Mouse (Mus musculus) MEL-GATA-1-ER (cell line): Measurements from ENCODE around the gene Xpc.
A peak's percentile ranks its signal among the peaks of the same experiment; 100 is the strongest.

Experiments
- DNase-seq: peaks from one replicate; pipeline ENCODE4 v3.0.0-alpha.2; 2012; ENCODE audit warnings: low read depth; ENCODE audit errors: extremely low read depth

Xpc gene

DNA sequence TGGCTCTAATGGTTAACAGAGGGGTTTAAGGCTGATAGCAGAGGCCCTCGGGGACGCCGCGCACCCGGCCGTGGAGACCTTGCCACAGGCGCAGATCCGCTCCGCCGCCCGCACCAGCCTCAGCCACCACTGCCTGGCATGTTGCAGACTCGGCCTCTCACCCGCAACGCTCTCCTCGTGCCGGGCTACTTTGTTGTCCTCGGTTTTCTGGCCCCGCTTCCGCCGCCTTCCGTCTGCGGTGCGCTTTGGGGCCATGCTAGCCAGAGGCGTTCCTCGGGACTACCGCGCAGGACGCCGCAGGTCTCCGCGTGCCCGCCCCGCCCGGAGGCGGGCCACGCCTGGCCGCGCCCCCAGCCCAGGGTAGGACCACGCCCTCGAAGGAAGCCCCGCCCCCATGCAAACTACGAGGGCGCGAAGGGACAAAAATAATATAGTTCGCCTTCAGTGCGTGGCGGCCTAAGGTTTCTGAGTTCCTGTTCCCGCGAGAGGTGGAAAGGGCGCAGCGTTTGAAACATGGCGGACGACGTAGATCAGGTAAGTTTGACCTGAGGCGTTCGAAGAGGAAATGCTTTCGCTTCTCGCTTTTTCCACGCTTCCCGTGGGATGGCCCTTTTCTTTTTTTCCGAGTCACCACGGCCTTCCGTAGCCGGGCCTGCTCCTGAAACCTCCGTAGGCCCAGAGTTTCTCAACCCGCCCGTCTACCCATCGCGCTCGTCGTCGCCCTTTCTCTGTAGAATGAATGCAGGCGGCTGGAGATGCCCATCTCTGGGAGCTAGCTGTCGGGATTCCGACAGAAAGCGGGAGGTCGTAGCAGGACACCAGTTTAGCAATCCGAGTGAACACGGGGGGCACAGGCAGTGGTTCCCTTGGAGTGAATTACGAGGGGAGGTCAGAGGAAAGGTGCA lies at the start of gene Xpc, which contains the start of gene Lsm3:
Gene Xpc (minus strand): TSS at position 344 of the 905 bp plus-strand sequence.
Gene Lsm3 (plus strand): TSS at position 384 of the 905 bp plus-strand sequence.
- DNase-seq = peak; percentile 88

GRCm38 (mm10) chr6:91563031-91563430 lies 47.3 kb upstream of the Xpc start:
- no peak for DNase-seq

DNA sequence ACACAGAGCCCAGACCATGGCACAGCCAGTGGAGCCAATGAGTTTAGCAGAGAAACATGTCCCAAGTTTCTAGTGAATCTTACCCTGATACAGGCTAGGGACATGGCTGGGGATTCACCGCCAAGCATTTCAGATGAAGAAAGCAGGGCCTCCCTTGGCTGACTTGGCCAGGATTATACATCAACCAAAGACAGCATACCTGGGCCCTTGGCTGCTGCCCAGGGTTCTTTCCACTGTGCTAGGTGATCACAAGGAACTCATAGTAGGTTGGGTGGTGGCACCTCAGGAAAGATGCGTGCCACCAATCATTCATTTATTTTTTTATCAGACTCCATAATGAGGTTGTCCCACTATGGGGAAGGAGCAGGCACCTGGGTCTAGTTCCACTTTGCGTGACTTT lies 44.5 kb upstream of the Xpc start:
- no peak for DNase-seq

DNA sequence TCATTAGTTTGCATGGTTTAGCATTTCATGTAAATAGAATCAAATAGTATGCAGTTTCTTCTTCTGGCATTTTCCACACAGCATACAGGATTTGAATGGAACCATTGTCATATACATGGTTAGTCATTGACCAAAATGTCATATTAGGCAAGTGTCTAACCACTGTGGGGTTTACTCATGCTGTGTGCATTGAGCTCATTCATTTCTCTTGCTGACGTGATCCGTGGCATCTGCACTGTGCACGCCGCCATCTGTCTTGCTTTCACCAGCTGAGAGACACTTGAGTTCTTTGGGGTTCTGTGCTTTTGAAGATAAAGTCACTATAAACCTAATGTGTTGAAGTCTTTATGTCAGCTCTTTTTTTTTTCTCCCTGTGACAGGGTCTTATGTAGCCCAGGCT lies 43.7 kb upstream of the Xpc start:
- no peak for DNase-seq

GRCm38 (mm10) chr6:91558565-91558964 lies 42.9 kb upstream of the Xpc start:
- no peak for DNase-seq

DNA sequence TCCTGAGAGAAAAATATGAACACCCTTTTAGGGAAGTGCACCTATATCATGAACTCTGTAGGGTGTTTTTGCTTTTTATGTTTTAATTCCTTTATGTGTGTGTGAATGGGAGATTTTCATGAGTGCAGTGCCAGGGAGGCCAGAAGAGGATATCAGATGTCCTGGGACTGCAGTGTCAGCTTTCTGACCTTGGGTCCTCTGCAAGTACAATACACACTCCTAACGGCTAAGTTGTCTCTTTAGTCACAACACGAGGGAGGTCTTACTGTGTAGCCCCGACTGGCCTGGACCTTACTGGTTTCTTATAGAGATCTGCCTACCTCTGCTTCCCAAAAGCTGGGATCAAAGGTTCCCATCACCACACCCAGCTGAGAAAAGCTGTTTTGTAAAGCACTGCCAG lies 37.0 kb upstream of the Xpc start:
- DNase-seq = no peak

- DNase-seq = no peak
Measured at GRCm38 (mm10) chr6:91551671-91552070, 36.0 kb upstream of the Xpc start.

GRCm38 (mm10) chr6:91549621-91550020 lies 33.9 kb upstream of the Xpc start:
- DNase-seq = no peak

GRCm38 (mm10) chr6:91547313-91547712 lies 31.6 kb upstream of the Xpc start:
- no peak for DNase-seq

DNA sequence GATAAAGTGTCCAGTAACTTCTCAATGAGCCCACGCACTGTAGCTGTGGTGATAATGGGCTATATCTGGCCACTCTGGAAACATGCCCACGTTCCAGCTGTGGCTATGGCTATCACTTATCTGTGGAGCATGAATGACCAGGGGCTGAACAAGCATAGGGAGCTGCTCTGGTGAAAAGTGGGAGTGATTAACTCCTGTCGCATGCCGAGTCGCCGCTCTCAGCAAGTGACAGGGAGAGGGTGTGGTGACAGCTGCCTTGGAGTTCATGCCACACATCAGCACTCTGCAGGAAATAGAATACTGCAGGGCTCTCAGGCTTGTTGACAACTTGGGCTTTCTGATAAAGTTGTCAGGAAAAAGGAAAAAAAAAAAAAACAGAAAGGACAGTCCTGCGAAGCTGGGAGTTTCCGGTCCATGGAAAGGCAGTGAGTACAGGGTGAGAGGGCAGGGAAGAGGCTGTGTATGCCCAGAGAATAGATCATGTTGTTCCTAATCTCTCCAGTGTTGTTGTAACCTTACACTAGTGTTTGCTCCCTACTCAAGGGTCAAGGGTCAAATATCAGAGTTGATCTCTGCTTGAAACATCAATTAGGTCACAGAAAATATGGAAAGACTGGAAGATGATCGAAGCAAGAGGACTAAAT lies 30.7 kb upstream of the Xpc start:
- DNase-seq = no peak

- DNase-seq = no peak
Measured at GRCm38 (mm10) chr6:91543056-91543455, 27.4 kb upstream of the Xpc start.

GRCm38 (mm10) chr6:91541276-91541675 lies 25.6 kb upstream of the Xpc start:
- DNase-seq = no peak

DNA sequence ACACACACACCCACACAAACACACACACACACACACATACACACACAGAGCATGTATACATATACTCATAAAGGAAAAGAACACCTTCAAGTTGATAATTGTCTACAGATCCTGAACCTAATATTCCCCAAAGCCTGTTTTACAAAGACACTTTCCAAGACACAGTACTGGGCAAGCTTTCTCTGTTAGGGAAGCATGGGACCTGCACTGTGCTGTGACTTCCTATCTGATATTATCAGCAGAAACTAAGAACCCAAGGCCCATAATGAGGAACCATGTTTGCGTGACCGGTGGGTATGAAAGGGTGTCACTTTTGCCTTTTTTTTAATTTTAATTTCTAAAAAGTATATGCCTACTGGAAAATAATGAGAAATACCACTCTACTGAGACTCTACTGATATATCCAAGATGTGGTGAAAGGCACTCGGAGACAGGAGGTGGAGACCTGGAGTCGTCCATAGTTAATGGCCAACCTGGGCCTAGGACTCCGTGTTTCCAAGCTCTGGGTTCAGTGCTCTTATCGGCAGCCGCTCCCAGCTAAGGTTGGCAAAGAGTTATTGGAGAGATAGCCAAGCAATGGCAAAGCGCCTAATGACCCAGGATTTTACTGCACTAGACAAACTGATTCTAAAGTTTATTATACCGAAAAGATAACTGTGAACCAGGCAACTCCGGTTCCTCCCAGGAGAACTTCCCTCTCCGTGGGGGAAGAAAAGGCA lies 20.5 kb upstream of the Xpc start:
- DNase-seq = no peak

- DNase-seq = no peak
Measured at GRCm38 (mm10) chr6:91535231-91535630, 19.5 kb upstream of the Xpc start.

DNA sequence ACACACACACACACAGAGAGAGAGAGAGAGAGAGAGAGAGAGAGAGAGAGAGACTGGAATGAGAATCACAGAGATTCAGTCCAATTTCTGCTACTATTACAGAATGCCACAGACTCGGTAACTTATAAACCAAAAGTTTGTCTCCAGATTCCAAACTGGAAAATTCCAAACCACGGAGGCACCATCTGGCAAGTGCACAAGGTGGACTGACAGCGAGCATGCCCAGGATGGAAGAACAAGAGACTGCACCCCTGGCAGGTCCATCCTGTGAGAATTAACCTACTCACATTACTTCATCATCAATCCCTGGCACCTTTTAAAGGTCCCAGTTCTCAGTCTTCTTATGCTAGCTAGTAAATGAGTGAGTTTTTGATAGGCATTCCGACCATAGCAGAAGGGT lies 18.6 kb upstream of the Xpc start:
- DNase-seq = no peak

- no peak for DNase-seq
Measured at GRCm38 (mm10) chr6:91533771-91534170, 18.1 kb upstream of the Xpc start.

GRCm38 (mm10) chr6:91533359-91533758 lies 17.7 kb upstream of the Xpc start:
- no peak for DNase-seq

- DNase-seq = no peak
Measured at GRCm38 (mm10) chr6:91532661-91533060, 17.0 kb upstream of the Xpc start.

GRCm38 (mm10) chr6:91531276-91531675 lies 15.6 kb upstream of the Xpc start:
- no peak for DNase-seq

- no peak for DNase-seq
Measured at GRCm38 (mm10) chr6:91530673-91531072, 15.0 kb upstream of the Xpc start.

- no peak for DNase-seq
Measured at GRCm38 (mm10) chr6:91528265-91528664, 12.6 kb upstream of the Xpc start.
